Mouse (Mus musculus) mouse trophoblast stem cell (cell line): Measurements from ENCODE around the gene Tmem39a.

Experiments used
- in situ Hi-C, 2 experiments: fragments of 300-500 bp; cut with MseI, MboI; formaldehyde crosslinking; loops; 2 replicates in 1 of 2; 3 replicates in 1 of 2; pipeline ENCODE4 v1.15.1; 2025

Gene Tmem39a

DNA sequence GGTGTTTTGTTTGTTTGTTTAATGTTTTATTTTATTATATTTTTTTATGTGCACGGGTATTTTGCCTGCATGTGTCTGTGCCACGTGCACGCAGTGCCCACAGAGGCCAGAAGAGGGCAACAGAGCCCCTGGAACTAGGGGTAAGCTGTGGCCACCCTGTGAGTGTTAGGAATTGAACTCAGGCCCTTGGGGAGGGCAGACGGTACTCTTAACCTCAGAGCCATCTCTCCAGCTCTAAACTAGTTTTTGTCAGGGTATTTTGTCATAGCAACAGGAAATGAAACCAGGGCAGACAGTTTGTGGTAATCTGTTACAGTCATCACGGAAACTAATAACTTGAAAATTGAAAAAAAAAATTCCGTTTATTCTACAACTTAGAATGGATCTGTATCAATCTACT is 73.6 kb downstream of the Tmem39a start:
- in situ Hi-C loops, result loop anchor here (5.0 to 25.0 kb wide), 4 partner anchors 73 to 430 kb away; partner anchors contain the start of gene Upk1b (in 1 of the 2)

DNA sequence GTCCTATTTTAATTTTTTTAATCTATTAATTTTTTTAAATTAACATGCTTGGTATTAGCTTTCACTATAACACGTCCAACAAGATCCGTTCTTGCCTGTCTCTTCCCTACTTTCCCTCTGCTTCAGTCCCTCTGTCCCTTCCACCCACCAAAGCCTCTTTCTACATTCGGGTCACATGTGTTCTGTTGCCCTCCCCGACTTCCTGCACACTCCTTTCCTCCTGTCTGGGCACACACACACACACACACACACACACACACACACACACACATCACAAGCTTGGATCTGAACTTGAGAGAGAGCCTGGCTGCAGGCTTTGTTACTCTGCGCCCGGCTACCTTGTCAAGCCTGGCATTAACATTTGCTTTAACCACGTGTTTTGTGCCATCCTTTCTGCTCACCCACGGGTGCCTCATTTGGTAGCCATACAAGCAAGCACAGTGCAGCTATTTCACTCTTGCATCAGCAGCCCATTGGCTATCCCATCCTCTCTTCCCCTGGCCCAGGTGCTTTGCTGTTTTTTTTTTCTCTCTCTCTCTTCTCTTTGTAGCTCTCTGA is 77.4 kb downstream of the Tmem39a start:
- in situ Hi-C loops, result loop anchor here (10.0 to 25.0 kb wide), 3 partner anchors 69 to 426 kb away; partner anchors contain the start of gene Upk1b (in 1 of the 2)

DNA sequence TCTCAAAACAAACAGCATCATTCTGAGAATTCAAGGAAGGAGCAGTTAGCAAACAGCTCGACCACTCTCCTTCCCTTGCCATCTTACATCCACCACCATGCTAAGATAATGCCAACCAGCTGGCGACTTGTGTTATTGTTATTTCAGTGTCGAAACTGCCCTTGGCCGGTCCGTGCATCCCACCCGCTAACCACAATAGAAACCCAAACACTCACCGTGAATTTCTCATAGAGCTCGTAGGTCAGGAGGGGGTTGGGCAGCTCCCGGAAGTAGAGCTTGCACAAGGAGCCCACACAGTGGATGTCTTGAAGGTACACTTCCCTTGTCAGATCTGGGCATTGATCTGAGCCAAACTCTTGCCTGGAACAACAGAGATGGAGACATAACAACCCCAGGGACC is 78.2 kb downstream of the Tmem39a start:
- in situ Hi-C loops, result loop anchor here (10.0 to 25.0 kb wide), 3 partner anchors 68 to 426 kb away; partner anchors contain the start of gene Upk1b (in 1 of the 2)

DNA sequence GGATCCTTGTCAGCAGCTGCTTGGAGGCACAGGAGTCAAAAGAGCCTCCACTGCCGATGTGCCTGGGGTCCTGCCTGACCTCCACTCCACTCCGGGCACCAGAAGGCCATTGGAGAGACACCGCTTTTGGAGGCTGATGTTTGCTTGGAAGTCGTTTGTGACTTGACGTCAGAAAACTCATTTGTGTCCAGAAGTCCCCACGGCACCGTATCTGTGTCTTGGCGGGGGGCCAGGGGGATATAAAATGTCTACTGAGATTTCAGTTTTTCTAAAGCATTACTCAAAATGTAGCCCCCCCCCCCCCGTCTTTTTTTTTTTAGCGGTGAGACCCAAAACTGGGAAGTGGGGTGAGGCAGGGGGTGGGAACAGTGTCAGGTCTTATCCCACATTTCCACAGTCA is 78.6 kb downstream of the Tmem39a start:
- in situ Hi-C loops, result loop anchor here (10.0 to 25.0 kb wide), 3 partner anchors 68 to 425 kb away; partner anchors contain the start of gene Upk1b (in 1 of the 2)
